Mouse (Mus musculus) mesoderm, embryonic 11.5 days (tissue): Measurements from ENCODE around the gene Zg16.
A peak's percentile ranks its signal among the peaks of the same experiment; 100 is the strongest.
"Not testable (repeated sequence)": the region's sequence is repeated elsewhere in the genome, so short reads cannot be mapped to it uniquely, and the experiment has no call there.

ENCODE experiments used
- DNase-seq: peaks from one replicate; pipeline ENCODE4 v3.0.0-alpha.2; 2012; ENCODE audit warnings: low read depth, low spot score

The Zg16 gene

DNA sequence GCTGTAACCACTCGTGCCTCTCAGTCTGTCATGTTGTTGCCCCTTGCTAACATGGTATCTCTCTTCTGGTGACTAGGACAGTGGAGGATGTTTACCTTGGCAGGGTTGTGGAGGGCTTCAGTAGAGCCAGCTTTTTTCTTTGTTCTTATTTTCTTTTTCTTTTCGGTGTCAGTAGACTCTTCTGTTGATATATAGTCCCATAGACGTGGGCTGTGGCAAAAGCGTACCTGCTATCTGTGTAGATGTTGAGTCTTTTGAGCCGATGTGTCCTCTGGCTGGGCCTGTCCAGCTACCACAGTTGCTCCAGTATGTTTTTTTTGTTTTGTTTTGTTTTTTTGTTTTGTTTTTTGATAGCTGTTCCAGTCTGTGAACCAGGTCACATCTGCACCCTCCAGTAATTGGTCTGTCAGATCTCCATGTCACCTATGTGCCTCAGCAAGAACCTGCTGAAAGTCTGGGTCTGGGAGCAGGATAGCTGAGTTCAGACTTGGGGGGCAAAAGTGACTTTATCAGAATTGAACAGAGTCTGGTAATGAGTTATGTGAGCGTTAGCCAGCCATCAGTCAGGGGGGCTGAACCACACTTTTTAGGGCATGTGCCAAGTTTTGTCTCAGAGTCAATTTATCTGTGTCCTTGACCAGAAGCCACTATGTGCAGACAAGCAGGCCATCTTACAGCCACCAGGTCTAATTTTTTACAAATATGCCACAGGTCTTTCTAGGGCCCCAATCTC, at the start of gene Zg16:
Zg16 (minus strand) TSS at position 51 of the 733 bp plus-strand sequence.
- not testable (repeated sequence) for DNase-seq

DNA sequence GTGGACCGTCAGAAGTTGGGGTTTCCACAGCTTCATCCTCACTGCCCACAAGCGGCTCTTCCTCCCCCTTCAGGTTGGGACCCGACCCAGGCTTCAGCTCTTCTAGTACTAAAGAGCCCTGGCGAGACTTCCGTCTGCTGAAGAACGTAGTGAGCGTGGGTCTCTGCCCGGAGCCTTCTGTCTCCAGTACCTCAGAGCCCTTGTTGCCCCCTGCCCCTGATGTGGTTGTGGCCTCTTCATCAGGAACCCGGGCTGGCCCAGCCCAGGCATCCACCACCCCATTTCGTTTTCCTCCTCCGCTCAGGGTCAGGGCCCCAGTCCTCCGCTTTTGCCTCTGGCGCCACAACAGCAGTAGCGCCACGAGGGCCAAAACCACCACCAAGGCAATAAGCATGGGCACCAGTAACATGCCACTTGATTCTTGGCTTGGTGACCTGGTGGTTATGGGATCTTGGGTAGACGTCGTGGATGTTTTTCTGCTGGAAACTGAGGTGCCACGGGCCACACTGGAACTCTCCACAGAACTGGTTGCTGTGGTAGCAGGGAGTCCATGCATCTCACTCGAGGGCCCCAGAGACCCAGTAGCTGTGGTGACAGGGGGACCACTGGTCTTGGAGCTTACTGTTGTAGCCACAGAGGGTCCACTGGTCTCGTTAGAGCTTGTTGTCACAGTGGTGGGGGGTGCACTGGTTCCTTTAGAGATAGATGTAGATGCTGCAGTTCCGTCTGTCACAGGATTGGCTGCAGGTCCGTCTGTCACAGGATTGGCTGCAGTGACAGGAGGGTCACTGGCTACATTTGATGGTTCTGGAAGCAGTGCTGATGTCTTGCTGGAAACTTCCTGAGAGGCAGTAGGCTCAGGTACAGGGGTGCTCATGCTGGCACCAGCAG, 49.3 kb upstream of the Zg16 start:
- no peak for DNase-seq

DNA sequence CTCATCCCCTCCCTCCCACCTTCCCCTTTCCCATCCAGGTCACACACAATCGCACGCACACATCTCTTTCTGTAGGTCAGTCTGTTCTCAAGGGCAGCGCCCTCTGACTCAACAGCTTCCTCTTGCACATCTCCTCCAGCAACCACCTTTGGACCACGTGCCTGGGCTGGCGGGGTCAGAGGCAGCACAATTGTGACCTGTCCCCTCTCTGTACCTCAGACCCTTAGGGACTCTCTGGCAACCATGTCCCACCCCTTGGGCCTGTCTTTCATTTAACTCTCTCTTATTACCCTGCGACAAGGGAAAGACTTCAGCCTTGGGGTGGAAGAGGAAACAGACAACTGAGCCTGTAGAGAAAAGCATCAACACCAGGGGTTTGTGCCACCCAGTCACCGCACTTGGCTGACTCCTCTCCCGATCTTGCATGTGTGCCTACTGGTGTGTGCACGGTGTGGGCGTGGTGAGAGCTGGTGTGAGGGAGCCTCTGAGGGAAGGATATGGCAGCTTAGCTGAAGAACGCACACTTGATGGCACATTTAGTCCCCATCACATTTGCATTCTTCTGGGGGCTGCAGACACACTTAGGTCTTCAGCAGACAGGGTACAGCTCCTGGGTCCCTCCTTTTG, 47.8 kb upstream of the Zg16 start:
- DNase-seq: no peak

DNA sequence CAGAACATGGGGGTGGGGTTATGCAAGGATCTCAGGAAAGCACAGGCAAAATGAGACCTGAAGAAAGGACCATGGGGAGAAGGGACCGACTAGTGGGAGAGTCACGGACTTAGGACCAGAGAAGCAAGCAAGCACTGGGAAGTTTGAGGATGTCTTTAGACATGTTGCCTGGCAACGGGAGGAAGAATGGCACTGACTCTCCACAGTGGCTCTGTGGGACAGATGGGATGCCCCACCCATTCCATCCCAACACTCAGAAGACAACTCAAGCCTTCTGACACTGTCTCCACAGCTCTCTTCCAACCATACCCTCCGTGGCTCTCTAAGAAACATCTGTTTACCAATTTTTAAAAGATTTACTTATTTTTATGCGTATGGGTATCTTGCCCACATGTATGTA, 46.0 kb upstream of the Zg16 start:
- no peak for DNase-seq

DNA sequence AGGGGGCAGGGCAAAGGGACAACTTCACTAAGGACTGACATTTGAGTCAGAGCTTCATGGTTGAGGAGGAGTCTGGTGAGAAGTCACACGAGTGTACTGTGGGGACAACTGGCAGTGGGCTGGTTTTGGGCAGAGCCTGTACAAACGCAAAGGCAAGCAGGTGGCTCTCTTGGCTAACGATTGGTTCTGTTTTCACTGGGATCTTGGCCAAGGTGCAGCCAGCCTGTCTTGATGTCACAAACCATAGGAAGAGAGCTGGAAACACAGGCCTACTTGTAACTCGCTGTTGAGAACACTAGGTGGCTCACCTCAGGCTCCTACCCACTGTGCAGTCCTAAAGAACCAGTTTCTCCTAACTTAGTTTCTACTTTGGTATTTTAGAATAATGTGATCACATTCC, 42.5 kb upstream of the Zg16 start:
- DNase-seq: no peak

DNA sequence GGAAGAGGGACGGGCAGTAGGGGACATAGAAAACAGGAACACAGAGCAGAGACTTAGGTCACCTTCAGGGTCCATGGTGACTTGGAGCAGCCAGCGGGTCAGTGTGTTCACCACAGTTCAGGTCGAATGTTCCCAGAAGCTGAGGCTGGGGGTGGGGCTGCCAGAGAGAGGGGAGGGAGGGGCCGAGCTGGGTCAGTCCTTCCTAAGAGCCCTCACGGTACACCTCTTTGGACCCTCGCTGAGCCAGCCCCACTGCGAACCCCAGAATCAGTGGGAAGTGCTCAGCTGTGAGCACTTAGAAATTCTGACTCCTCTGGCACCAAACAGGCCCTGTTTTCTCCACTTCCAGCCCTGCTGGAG, 34.8 kb upstream of the Zg16 start, which contains the start of gene Qprt:
Qprt (minus strand) TSS at position 316 of the 360 bp plus-strand sequence.
- DNase-seq: no peak

DNA sequence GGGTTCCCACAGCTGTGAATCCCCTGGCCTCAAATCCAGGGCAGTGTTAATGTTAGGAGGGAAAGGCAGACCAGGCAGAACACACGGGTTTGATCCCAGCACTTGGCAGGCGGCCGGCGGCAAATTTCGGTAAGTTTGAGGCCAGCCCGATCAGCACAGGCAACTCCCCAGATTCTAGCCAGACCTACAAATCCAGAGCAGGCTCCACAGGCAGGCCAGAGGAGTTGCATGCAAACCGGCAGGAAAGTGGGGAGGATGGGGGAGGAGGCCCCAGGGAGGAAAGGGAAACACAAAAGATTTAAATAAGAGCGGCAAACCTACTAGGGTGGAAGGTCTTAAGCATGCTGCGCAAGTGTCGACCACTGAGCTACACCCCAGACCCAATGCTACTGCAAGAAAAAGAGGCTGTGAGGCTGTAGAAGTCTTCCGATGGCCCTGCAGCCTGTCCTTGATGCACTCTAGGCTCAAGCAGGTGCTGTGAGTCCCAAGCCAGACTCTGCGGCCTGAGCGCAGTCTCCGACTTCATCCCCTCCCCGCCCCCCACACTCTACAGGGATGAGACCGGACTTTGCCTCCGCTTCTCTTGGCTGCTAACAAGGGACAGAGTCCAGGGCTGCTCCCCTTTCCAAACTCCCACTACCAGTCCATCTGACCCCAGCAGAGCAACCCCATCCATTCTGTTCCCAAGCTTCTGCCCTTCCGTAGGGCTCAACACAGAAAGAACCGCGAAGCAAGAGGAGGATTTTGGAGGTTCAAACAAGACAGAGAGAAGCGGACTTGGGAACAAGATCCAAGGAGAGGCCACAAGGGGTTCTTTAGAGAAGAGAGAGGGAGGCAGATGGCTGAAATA, 34.2 kb upstream of the Zg16 start:
- DNase-seq: no peak

DNA sequence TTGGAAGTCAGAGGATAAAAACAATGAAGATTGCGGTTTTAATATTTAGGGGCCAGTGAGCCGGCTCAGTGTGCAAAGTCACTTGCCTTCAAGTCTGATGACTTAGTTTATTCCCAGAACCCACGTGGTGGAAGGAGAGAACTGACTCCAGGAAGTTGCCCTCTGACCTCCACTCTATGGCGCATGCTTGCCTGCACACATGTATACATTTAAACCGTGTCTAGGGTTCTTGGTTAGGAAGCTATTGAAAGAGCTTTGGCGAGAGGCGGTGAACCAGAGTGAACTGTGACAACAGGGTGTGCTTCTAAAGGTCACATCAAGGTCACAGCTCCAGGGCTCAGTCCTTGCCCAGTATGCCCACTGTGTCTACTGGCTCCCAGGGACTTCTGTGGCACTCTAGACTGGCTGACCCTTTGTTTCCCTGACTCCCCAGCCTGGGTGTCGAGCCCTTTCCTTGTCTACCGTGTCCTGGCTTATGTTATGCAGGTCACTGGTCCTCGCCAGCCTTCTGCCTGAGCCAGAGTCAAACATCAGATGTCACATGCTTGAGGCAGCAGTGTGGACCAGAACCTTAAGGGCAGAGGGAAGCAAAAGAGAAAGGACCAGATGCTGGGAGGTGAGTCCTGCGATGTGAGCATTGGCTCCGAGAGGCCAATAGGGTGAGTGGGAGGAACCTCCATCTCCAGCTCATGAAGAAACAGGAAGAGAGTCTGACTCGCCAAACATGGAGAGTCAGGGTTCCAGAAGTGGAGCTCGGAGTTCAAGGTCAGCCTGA, 31.7 kb upstream of the Zg16 start:
- no peak for DNase-seq

DNA sequence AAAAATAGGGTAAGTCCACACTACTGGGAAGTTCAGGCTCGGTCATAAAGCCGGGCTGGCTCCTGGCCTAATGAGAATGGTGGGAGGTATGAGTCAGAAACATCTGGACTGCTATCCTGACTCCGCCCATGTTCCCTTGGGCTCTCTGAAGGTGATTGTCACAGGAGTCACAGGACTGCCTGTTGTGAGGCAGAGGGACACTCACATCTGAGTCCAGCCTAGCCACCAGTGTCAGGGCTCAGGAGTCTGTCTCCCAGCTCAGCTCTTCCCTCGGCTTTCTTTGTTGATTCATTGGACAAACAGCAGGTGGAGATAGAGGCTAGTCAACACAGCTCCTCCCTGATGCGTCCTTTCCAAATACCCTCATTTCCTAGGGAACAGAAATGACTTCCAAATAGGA, 30.8 kb upstream of the Zg16 start:
- DNase-seq: no peak

DNA sequence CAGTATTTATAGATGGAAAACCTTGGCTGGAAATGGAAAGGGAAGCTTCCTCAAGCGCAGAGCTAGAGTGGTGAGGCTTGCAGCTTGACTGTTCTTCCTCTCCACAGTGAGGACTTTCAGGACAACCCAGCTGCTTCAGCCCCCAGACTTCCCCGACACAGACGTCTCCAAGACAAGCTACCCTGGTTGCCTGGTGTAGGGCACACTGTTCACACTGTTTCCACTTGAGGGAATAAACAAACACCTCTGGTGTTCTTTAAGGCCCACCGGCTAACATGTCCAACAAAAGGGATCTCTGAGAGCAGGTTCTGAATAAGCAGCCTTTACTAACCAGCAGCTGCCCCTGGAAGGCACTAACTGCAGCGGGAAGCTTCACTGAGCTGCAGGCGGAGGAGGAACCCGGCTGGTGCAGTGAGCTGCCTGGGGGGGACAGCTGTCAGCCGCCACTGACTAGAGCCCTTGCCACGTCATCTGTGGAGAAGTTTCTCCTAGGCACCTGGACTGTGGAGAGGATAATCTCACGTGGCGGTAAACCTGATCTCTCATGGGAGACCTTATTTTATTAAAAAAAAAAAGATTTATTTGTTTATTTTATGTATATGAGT, 29.3 kb upstream of the Zg16 start:
- DNase-seq: no peak

DNA sequence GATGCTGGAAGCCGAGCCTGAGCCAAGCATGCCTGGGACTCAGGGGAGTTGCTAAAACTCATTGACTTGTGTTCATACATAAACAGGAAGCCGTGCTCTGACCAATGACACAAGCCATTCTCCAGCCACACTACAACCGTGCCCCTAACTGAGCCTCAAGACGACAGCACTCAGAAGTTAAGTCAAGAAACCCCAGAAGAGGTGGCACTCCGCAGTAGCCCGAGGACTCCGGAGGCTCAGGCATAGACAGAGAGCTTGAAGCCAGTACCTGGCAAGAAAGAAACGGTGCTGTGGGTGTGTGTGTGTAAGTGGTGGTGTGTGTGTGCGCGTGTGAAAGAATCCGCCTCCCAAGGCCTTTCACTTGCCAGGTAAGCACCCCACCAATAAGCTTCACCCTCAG, 27.8 kb upstream of the Zg16 start:
- no peak for DNase-seq

DNA sequence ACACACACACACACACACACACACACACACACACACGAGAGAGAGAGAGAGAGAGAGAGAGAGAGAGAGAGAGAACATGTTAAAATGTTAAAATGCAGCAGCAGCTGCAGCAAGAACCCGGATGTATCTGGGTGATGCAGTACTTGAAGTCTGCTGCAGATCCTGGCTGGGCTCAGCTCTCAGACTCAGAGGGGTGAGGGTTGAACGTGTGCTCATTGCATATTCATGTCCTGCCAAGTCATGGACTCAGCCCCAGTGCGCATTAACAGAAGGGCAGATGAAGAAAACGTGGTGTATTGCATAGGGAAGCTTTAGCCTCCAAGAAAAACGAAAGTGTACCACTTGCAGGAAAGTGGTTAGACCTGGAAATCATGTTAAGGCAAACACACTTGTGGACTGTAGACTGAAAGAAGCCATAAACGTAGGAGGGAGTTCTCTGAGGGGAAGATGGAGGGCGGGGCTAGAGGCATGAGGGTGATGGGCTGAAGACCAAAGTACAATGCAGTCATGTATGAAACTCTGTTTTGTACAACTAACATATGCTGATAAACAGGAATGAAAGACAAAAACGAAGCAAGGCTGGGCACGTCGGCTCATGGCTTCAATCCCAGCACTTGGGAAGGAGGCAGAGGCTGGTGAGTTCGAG, 26.6 kb upstream of the Zg16 start:
- no peak for DNase-seq

DNA sequence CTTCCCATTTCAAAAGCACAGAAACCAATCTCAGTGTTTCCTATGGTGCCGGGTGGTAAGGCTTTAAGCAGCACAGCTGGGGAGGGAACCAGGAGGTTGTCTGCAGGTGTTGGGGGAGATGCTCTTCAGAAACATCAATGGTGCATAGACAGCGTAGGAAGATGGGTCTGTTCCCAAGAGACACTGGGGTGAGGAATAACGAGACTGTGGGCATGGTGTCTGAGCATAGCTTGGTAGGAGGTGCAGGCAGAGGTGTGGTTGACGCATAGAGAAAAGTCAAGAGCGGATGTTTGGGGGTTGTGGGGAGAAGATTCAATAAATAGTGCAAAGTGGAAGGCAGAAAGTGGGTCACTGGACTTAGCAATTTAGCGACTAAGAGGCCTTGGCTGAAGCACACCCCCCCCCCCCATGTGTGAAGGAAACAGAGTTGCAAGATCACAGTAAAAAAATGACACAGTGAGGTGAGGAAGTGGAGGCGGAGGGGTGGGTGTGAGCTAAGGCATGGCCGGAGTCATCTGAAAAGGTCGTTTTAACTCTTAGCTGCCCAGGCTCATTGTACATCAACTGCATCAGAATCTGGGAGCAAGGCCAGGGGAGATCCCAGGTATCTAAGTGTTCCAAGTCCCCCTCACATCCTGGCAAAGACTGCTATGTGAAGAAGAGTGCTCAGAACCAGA, 25.9 kb upstream of the Zg16 start:
- no peak for DNase-seq

DNA sequence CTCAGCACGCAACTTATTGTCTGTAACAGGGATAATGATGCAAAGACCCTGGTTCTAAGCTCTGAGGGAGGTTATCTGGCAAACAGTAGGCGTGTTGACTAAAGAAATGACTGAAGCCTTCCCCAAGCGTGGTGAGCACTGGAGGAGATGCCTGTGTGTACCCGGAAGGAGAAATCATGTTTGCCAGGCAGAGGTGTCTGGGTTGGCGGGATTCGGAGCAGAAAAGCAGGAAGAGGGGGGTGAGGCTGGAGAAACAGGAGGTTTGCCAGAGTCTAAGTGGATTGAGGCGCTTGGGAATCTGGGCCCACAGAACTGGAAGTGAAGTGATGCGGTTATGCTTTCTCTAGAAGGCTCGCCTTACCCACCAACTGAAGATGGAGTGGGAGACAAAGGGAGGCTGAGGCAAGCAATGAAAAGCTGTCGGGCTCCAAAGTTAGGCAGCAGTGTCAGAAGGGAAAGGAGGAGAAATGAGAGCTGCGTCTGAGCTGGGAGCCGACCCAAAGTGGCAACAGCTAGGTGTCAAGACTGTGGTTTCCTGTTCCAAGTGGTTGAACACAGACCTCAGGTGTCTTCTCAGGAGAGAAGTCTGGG, 25.2 kb upstream of the Zg16 start:
- DNase-seq: no peak

DNA sequence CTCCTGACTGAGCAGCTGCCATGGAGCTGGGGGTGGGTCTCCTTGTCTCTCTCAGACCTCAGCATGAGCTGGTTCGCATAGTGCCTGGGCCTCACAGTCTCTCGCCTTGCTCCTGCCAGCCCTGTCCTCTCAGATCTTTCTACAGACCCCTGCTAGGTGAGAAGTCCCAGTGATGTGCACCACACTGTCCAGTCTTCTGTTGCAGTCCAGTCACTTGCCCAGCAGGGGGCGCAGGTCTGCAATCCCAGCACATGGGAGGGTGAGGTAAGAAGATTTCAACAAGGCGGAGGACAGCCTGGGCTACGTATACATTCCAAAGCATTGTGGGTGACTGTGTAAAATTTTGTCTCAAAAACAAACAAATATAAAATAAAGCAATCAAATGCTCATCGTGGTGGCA, 24.3 kb upstream of the Zg16 start:
- peak; percentile 67 for DNase-seq

DNA sequence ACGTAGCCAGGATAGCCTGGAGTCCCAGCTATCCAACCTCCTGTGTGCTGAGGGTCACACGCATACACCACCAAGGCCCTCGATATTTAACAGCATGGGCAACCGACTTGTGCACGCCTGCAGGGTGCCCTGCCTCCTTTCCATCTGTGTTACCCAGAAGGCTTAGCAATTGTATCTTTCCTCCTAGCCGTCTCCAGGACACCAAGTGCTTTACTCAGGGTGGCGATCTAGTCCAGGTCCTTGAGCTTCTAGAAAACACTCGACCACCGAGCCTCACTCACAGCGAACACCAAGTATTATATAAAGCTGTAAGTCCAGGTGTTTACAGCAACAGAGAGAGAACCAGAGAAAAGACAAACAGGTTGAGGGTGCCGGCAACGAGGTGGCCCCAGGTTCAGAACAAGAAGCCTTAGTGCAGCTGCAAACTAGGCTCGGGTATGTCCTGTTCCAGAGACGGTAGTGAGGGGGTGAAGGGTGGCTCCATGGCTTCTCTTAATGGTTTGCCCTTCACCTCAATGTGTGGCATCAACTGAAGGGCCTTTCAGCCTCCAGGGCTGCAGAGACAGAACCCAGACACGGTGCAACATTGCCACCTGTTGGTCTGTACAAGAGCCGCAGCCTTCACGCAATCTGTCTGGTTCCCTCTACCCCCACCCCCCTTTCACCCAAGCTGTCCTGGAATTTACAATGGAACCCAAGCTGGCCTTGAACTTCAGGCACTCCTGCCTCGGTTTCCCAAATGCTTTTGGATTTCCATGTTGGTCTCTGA, 23.3 kb upstream of the Zg16 start:
- DNase-seq: peak; percentile 87

DNA sequence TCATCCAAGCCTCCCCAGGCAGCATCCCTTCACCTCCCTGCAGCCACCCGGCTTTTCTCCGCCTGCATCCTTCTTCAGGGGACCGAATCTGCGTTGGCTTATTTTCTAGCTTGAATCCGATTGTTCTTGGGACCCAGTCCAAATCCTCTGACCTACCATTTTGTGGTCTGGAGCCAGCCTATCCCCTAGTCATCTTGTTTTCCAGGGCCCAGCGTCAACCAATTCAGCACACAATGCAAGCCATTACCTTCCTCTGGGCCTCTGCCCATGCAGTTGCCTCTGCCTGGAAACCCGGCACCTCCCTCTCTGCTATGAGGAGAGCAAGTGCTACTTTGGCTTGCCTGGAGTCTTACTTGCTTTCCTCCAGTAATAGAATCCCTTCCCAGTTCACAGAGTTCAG, 18.4 kb upstream of the Zg16 start:
- DNase-seq: no peak
